Mouse (Mus musculus) heart, postnatal 0 days (tissue): ENCODE results near the gene Psip1.

ENCODE experiments used
- CTCF ChIP-seq: IDR thresholded peaks from 2 replicates; pipeline ENCODE4 v1.5.1; 2016; ENCODE audit warnings: antibody characterized with exemption, control low read depth, low read depth
- EP300 ChIP-seq: IDR thresholded peaks from 2 replicates; pipeline ENCODE4 v1.6.1; 2016; ENCODE audit warnings: antibody characterized with exemption, low read depth

- TF ChIP-seq CTCF (no peak), EP300 (no peak)
Observed at GRCm38 (mm10) chr4:83468208-83468607, 18.1 kb downstream of the Psip1 start.
